Mouse (Mus musculus): ENCODE measurements around the gene Plin5.

Plin5 gene

DNA sequence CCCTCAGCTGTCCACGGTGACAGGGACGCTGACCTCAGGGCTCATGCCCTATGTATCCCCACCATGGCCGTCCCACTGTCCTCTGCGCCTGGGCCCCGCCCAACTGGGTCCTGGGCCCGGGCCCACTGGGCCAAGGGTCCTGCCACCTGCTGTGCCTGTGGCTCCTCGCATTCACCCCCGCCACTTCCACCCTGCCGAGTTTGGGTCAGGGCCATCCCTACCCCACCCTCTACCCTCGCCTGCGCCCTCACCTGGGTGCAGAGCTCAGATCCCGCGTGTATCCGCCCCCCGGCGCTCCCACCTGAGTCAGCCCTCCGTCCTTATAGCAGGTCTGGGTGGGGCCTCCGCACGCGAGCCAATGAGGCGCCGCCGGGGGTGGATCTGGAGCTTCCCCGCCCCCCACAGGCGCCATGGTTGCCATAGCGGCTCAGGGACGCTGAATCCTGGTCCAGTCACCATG, at the start of gene Plin5:
TSS of gene Plin5 (minus strand) at position 346 of the 460 bp plus-strand sequence.
- in situ Hi-C loops (cut with MseI, MboI) = no loop called here

DNA sequence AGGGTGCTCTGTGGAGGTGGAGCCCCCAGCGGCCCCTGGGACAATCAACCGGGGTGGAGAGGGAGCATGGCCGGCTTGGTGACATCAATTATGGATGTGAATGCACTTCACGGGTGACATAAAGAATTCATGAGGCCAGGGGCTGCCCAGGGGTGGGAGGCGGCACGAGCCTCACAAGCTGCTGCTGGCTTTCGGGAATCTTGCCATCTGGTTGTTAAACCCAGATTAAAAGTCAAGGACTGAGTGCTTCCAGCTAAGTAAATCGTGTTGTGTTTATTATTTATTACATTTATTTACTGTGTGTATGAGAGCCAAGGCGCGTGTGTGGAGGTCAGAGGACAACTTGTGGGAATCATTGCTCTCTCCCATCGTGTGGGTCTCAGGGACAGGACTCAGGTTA, 48.3 kb upstream of the Plin5 start:
- in situ Hi-C loops (cut with MseI, MboI) = no loop called here

DNA sequence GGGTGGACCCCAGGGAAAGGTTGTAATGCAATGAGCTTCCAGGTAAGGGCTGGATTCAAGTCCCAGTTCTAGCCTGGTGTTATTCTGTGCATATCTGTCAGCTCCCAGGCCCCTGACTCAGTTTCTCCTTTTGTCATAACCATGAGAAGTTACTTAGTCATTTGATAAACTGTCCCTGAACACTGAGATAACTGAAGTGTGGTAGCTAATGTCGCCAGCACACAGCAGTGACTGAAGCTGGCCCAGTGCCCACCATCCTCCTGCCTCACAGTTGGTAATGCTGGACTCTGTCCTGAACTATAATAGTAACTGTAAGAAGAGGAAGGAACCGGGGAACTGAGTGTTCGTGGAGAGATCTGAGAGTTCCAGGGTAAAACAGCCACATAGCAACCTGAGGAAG, 47.1 kb upstream of the Plin5 start:
- in situ Hi-C loops (cut with MseI, MboI) = no loop called here

DNA sequence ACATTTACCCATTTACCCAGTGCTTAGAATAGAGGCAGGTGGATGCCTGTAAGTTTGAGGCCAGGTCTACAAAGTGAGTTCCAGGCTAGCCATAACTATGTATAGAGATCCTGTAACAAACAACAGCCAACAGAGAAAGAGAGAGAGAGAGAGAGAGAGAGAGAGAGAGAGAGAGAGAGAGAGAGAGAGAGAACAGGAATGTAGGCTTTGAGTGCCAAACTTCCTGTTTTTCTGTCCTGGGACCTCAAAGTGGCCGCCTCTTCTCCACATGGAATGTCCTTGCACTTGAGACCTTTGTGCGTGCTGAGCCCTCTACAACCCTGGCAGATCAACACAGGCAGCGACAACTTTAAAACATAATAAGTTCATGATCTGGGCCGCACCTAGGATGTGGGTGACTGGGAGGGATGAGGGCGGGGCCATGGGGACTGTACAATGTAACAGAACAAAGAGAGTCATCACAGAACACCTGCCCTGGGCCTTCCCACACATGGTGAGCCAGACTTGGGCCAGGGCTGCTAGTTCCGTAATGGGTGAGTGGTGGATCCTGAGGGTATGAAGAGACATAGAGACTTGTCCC, 46.2 kb upstream of the Plin5 start:
- in situ Hi-C loops (cut with MseI, MboI) = no loop called here

DNA sequence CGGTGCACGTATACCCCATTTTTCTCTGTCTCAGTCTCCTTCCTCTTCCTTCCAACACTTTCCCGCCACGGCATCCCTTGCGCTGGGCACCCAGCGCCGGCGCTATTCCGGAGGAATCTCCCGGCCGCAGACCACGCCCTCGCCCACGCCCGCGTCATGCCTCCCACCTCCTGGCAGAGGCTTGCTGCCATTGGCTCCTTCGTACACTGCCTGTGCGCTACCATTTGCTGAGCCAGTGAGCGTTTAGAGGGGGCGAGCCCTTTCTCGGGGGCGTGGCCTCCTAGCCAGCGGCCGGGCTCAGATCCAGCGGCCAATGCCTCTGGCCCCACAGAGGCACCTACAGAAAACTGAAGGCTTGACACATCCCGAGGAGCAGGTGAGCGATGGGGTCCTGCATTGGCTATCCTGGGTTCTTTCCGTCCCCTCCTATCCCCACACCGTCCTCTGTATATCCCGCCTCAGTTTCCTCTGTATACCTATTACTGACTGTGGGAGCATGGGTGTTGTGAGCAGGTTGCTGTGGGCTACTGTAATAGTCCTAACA, 44.9 kb upstream of the Plin5 start, which contains the start of gene Tnfaip8l1:
TSS of gene Tnfaip8l1 (plus strand) at position 247 of the 544 bp plus-strand sequence.
- in situ Hi-C loops (cut with MseI, MboI) = no loop called here

DNA sequence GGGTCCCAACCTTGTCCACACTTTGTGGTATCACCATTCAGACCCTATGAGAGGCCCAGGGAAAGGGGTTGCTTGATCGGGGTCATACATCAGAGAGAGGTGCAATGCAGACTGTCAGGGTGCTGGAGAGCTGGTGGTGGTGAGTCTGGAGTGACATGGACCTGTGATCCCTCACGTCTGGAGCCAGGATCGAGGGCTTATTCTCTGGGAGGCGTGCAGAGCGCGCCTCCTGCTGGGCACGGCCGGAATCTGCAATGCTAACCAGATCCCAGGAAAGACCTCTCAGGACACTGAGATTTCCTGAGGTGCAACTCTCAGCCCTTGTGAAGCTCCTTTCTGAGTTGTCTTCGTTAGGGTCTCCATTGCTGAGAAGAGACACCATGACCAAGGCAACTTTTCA, 42.3 kb upstream of the Plin5 start:
- in situ Hi-C loops (cut with MseI, MboI) = no loop called here

DNA sequence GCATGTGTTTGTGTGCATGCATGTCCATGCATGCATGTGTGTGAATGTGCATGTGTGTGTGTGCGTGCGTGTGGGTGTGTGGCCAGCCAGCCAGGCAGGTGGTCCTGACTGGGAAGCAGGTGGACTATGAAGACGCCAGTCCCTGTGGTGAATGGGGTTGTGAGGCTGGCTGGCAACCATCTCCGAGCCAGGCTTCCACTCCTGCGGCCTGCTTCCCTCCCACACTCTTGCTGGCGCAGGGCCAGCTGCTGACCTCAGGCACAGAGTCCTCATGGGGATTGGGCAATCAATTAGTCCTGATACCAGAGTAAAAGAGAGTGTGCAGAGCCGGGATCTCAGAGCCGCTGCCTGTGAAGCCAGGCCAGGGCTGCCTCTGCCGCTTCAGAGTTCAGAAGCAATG, 36.2 kb upstream of the Plin5 start:
- in situ Hi-C loops (cut with MseI, MboI) = no loop called here

DNA sequence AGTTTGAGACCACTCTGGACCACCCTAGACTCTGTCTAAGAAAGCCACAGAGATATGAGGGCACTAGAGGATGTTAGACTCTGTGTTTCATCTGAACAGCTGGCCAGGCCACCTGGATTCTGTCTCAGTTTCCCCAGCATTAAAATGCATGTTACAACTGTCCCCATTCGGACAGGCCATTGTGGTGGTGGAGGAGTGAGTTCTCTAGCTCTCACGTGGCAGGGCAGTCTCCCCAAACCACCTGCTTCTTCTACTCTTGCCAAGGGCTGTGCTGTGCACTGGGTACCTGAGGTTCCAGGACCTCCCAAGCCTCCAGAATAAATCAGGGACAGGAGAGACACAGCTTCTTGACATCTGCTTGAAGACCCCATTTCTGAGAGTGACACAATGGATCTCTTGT, 32.5 kb upstream of the Plin5 start:
- in situ Hi-C loops (cut with MseI, MboI) = no loop called here

DNA sequence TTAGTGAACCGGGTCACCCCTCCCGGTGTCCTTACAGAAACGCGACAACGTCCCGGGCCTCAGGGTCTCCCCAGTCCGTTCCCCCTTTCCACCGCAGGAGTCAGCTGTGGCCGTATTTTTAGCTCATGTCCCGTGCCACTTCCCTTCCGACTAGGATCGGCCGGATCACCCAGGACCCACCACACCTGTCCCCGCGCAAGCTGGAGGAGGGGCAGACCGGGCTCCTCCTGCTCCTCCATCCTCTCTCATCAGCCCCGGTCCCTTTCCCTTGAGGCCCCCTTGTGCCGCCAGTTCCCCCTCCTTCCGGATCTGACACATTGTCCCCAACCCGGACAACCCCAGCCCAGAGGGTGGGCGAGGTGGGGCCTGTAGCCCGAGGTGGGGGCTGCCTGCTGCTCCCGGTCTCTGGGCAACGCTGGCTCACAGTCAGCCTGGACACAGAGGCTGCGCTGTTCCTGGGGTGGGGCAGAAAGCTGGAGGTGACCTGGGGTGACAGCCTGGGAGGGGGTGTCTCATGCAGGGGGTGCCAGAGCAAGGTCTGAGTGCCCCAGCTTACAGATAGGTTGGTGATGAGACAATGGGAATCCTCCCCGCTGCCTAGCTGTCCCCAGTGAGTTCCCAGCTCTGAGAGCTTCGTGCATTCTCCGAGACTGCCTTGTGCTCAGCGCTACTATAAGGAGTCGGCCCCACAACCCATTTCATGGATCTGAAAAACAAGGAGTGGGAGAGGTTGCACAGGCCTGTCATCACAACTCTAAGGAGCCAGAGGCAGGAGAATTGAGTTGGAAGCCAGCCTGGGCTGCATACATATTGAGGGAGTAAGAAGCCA, 31.6 kb upstream of the Plin5 start:
- in situ Hi-C loops (cut with MseI, MboI) = no loop called here

DNA sequence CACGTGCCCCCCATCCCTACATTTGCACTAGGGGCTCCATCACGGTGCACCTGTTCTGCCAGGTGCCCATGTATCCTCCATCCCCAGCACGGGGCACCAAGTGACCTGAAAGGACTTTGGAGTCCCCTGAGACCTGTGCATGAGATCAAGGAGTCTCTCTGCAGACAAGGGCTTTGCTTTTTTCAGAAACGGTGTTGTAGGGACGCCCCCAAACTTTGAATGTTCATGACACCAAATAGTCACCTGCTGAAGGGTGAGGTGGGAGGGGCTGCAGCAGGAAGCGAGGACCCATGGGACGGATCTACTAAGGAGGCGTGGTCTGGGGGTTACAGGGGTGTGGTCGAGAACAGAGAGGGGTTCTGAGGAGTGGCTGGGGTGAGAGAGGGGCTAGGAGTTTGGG, 30.9 kb upstream of the Plin5 start:
- in situ Hi-C loops (cut with MseI, MboI) = no loop called here

DNA sequence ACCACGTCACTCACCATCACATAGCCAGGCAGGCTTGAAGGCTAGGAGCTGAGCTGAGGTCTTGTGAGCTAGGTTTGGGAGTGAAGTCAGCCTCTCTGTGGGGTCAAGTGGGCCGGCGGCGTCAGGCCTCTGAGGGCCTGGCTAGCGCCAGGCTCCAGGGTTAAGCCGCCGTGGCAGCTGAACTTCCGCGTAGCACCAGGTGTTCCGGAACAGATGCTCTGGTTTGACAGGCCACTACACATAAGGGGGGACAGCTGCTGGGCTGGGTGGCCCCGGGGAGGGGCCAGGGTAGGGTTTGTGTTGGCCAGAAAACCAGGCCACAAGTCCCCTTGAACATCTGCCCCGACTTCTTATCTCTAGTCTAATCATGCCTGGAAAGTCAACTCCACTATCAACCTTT, 30.0 kb upstream of the Plin5 start:
- in situ Hi-C loops (cut with MseI, MboI) = no loop called here

DNA sequence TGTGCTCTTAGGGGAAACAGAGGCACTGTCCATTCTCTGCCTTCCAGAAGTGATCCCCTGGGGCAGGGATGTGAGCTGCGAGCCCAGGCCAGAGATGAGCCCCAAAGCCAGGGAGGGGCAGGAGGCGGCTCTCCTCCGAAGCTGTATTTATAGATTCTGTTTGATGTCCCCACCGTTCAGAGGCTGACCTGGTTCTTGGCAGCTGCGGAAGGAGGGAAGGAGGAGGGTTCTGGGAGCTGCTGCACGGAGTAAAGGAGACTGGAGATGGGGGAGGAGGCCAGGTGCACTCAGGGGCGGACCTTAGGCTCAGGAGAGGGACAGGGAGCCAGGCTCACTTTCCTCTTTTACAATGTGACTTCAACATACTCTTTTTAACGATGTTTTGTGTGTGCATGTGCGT, 28.7 kb upstream of the Plin5 start:
- in situ Hi-C loops (cut with MseI, MboI) = no loop called here

DNA sequence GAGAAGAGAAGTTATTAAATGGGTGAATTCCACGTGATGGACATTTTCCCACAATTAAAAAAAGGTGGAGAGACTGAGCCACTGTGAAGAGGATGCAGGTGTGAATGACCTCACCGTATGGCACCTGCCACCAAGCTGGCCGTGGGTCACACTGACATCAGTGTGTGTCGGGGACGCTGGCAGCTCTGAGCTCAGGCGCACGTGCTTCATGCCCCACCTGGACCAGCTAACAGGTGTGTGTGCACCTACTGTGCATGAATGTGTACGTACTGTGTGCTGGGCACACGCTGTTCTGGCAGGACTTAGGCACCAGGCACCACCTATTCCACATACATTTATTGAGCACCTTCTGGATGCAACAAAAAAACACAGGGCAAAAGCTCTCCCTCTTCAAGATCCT, 27.1 kb upstream of the Plin5 start:
- in situ Hi-C loops (cut with MseI, MboI) = no loop called here

DNA sequence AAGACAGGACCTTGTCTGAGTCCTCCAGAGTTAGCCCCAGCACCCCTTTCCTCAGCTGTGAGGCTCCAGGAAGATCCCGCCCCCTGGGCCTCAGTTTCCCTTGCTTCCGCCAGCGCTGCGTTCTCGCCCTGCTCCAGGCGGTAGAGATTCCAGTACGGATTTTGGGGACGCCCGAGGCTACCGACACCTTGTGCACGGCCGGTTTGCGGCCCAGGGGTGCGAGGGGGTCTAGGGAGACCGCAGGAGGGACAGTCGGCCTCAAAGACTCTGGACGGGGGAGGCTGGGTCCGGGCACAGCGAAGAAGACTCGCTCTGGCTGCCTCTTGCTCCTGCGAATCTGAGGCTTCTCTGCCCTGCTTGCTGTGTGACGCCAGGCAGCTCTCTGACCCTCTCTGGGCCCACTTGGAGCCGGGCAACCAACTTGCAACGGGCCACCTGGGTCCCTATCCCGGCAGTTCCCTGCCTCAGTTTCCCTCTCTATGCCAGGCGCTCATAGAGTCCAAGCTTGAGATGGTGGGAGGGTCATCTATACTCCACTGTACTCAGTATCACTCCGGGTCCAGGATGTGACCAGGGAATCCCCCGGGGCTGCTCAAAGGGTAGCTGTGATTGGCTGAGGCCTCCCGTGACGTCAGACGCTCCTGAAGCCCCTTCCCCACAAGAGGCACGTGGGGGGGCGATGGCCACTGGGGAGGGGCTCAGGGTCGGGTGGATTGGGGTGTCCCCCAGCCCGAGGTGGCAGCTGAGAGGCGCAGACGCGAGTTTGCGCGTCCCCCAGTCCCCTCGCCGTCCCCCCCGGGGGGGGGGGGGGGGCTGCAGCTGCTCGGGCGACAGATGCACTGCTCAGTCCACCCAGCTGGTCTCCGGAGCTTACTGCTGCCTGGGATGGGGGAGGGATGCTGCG, 24.6 kb upstream of the Plin5 start:
- in situ Hi-C loops (cut with MseI, MboI) = no loop called here

DNA sequence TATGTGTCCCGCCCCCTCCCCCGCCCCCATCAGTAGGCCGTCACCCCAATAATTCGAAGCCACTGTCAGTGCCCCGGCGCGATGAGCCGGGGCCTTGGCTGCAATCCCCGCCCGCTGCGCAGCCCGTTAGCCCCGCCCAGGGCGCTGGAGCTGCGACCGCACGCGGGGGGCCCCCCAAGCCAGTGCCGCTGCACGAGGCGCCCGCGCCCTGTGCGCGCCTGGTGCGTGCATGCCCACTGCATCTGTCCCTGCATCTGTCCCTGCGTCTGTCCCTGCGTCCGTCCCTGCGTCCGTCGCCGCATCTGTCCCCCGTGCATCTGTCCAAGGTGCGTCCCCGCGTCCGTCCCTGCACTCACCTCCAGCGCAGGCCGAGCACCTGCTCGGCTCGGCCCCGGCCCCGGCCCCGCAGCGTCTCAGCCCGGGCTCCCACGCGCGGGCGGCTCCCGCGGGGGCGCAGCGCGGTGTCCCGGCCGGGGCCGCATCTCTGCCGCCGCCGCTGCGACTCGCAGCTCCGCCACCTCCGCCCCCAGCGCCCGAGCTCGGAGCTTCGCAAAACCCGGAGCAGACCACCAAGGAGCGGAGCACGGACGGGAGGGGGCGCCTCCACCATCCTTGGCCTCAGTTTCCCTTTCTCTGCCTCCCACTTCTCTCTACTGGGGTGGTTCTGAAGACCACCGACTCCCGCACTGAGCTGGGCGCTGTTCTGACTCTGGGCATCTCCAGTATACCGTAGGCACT, 22.6 kb upstream of the Plin5 start, which contains the start of gene Sema6b:
TSS of gene Sema6b (minus strand) at position 486 of the 738 bp plus-strand sequence.
- in situ Hi-C loops (cut with MseI, MboI) = no loop called here

DNA sequence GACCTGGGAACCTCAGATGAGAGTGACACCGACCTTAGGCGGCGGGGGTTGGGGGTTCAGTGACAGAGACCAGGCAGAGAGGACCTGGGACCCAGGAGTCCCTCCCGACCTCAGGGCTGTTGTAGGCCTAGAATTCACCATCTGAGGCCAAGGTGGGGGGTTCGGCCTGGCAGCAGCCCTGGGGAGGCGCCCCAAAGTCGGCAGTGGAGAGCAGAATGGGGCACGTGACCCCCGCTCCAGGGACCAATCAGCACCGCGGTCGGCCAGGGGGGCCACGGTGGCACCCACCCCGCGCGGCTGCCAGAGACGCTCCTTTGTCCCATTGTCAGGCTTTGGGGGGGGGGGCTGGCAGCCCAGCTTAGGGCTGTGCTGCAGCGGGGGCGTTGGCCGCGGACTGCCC, 22.0 kb upstream of the Plin5 start:
- in situ Hi-C loops (cut with MseI, MboI) = no loop called here

DNA sequence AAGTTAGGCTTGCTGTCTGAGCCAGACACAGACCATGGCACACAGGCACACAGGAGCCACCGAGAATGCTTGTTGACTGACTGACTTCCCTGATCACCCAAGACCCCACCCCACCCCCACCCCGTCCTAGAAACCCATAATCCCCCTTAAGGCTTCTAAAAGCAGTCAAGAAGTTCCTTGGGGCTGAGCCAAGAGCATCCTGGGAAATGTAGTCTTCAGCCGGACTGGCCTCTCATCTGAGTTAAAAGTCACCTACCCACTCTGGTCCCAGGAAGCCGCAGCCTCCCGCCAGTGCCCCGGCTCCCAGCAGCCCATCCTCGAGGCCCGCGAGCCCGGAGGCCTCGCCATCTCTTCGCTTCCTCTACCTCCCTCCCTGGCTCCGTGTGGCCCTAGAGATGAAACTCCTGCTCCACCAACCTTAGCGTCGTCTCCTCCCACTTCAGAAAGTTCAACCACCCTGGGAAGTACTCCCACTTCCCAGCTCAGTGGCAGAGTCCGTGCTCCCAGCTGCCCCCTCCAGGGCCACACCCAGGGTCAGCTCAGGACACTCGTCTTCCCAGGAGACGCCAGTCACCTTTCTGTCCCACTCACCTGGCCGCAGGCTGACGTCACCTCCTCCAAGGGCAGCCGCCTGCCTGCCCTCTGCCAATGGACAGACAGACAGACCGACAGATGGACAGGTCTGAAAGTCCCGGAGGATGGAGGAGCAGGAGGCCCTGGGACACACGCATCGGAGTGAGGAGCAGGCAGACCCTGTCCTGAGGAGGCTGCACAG, 20.6 kb upstream of the Plin5 start:
- in situ Hi-C loops (cut with MseI, MboI) = no loop called here

DNA sequence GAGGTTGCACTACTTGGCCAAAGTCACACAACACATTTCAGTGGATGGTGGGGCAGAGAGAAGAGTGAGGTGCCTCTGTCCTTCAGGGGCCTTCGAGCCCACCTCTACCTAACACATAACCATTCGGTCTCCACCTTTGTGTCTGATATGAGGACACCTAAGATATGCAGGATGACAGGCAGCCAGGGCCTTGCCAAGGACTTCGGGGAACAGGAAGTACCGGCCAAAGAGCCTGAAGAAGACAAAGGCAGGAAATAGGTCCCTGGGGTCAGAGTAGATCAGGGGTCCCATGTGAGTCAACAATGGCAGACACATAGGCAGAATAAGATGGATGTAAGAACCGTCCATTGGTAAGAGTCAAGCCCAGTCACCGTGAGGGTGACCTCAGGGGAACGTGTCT, 19.2 kb upstream of the Plin5 start:
- in situ Hi-C loops (cut with MseI, MboI) = no loop called here

DNA sequence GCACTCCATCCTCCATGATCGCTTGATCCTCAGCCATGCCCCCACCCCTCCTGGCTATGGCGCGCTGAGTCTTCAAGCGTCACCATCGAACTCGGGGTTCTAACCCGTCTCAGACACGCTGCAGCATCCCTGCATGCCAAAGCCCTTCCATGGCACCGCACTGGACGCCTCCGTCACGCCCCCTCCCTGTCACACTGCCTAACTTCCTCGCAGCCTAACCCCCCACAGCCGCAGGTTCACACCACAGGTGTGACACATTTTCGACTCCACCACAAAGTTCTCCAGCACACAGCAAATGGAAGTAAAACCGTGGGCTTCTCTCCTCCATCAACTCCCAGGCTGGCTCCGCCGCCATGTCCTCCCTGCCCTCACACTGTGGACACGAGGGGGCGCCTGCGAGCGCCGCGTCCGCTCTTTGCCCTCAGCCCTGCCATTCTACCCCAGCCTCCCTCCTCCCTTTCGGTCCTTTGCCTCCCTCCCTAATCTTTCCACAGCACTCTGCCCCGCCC, 17.1 kb upstream of the Plin5 start:
- in situ Hi-C loops (cut with MseI, MboI) = no loop called here

Measured in mouse trophoblast stem cell (cell line).